Mouse (Mus musculus) heart, adult 2 months (tissue): Measurements from ENCODE around the gene Synpo2.

Experiments used
- CTCF ChIP-seq: fragments of 200-600 bp; IDR thresholded peaks from 2 replicates; pipeline ENCODE4 v1.8.1; 2022; ENCODE audit warnings: antibody characterized with exemption, mild to moderate bottlenecking, moderate library complexity
- POLR2A ChIP-seq: fragments of 200-500 bp; IDR thresholded peaks from 2 replicates; pipeline ENCODE4 v1.6.1; 2011; ENCODE audit warnings: mild to moderate bottlenecking, low read depth, low read length, control low read depth; ENCODE audit not compliant: insufficient read depth

GRCm38 (mm10) chr3:123190329-123190728 lies 45.6 kb downstream of the Synpo2 start:
- no peak for TF ChIP-seq CTCF
- no peak for TF ChIP-seq POLR2A
